ENCODE assay signal across 33 mouse cellular contexts in the genomic region with DNA sequence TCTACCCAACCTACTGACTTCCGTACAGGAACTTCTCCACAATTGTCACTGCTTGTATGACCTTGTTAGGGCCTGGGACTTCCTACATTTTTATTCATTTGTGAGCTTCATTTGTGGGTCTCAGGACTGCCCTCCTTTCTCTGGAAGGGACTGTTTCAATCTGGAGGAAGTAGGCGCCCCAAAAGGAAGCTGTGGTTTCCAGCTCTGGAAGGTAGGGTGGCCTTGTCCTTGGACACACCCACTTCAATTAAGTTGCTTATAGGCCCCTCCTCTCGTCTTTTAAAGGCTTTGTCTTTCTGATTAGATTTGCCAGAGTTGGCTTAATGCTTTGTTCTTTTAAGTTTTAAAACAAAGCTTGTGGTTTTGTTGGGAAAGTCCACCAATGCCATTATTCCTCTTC.
A peak's percentile ranks its signal among the peaks of the same experiment; 100 is the strongest.
DNase-seq lines count a peak whose midpoint lies in the region; ATAC-seq and TF ChIP-seq lines count a peak whose summit lies in the region.
"Had no signal": no experiment of that assay in that cellular context is flagged by ENCODE, and none has a peak within 500 bp of the region (broad histone marks: within the 10 kb centered on the region; RNA-seq: fewer than 3 reads in every experiment).

No protein-coding gene starts in this region.

- peak; percentile 93 to 95 for ATAC-seq in hematopoietic stem cell, adult 5-6 weeks (replicated peaks in 1 of 2; ENCODE audit: insufficient read depth in 1 of 2, low FRiP score in 2 of 2, low TSS enrichment in 1 of 2, low read depth in 1 of 2, poor library complexity in 2 of 2, severe bottlenecking in 2 of 2)
- no peak for ATAC-seq in liver, embryonic 12.5 days
- no peak for ATAC-seq in liver, postnatal 0 days
- ATAC-seq: activated CD4-positive, CD25-positive, alpha-beta regulatory T cell, adult 4 months; CD4-positive, CD25-positive, alpha-beta regulatory T cell, adult 4 months; forebrain, embryonic 13.5 days; forebrain, embryonic 16.5 days; intestine, embryonic 15.5 days; Patski had no signal

- no peaks in the 10 kb centered on the region for H3K9me3 ChIP-seq in liver, embryonic 12.5 days (replicated peaks)
- no peaks in the 10 kb centered on the region for H3K9me3 ChIP-seq in liver, postnatal 0 days (ENCODE audit: low read length)
- H3K9me3 ChIP-seq: embryonic facial prominence, embryonic 10.5 days; forebrain, embryonic 10.5 days; G1E; heart, embryonic 13.5 days; hindbrain, embryonic 12.5 days; hindbrain, embryonic 15.5 days; intestine, embryonic 15.5 days had no signal

- TF ChIP-seq CTCF in liver, postnatal 0 days (IDR thresholded peaks at IDR 0.05; ENCODE audit: low read depth) = no peak

- no peak for TF ChIP-seq EP300 in liver, postnatal 0 days (IDR thresholded peaks at IDR 0.05; ENCODE audit: low read depth)

- H3K4me1 ChIP-seq in liver, embryonic 12.5 days = no peaks in the 10 kb centered on the region
- H3K4me1 ChIP-seq in liver, postnatal 0 days (ENCODE audit: insufficient read depth) = no peaks in the 10 kb centered on the region
- H3K4me1 ChIP-seq: embryonic facial prominence, embryonic 10.5 days; embryonic facial prominence, embryonic 13.5 days; forebrain, embryonic 10.5 days; forebrain, embryonic 13.5 days; heart, embryonic 10.5 days; heart, embryonic 13.5 days; hindbrain, embryonic 12.5 days; hindbrain, embryonic 15.5 days; intestine, embryonic 15.5 days had no signal

- DNase-seq in ES-CJ7 (ENCODE audit: low read depth, low spot score) (peak; percentile 75), ZHBTc4 (ENCODE audit: low read depth, low spot score) (peak; percentile 63)
- no peak for DNase-seq in gastrocnemius, adult 8-10 months (ENCODE audit: low spot score in 2 of 2)
- DNase-seq in liver, postnatal 0 days = no peak
- DNase-seq: adrenal gland, adult 8-10 months; adrenal gland, postnatal 25 days; cerebellum, adult 18-20 months; cerebellum, adult 9-10 months; cerebellum, postnatal 14 days; embryo, embryonic 11 days; gastrocnemius, postnatal 25 days; heart, adult 2 months; heart, postnatal 14 days; heart, postnatal 4 days; kidney, adult 11 months; kidney, adult 8-10 months had no signal

- no peak overlapping the region for H3K4me2 ChIP-seq in liver, embryonic 12.5 days
- no peak overlapping the region for H3K4me2 ChIP-seq in liver, postnatal 0 days (ENCODE audit: low read depth, low read length)
- H3K4me2 ChIP-seq: embryonic facial prominence, embryonic 13.5 days; forebrain, embryonic 13.5 days; heart, embryonic 13.5 days; hindbrain, embryonic 12.5 days; hindbrain, embryonic 15.5 days; intestine, embryonic 15.5 days had no signal

- H3K27ac ChIP-seq in liver, embryonic 12.5 days = no peak overlapping the region
- no peak overlapping the region for H3K27ac ChIP-seq in liver, postnatal 0 days (ENCODE audit: low read depth)
- H3K27ac ChIP-seq: embryonic facial prominence, embryonic 10.5 days; embryonic facial prominence, embryonic 13.5 days; forebrain, embryonic 10.5 days; forebrain, embryonic 13.5 days; heart, adult 2 months; heart, embryonic 10.5 days; heart, embryonic 13.5 days; hindbrain, embryonic 12.5 days; hindbrain, embryonic 15.5 days; intestine, embryonic 15.5 days had no signal

- no peaks in the 10 kb centered on the region for H3K36me3 ChIP-seq in liver, embryonic 12.5 days
- no peaks in the 10 kb centered on the region for H3K36me3 ChIP-seq in liver, postnatal 0 days (replicated peaks; ENCODE audit: insufficient read depth, low read length)
- H3K36me3 ChIP-seq: embryonic facial prominence, embryonic 10.5 days; embryonic facial prominence, embryonic 13.5 days; forebrain, embryonic 10.5 days; G1E; heart, embryonic 10.5 days; heart, embryonic 13.5 days; hindbrain, embryonic 12.5 days; hindbrain, embryonic 15.5 days; intestine, embryonic 15.5 days had no signal

- no peak overlapping the region for H3K4me3 ChIP-seq in liver, embryonic 12.5 days
- no peak overlapping the region for H3K4me3 ChIP-seq in liver, postnatal 0 days (ENCODE audit: low read depth, low read length)
- H3K4me3 ChIP-seq: embryonic facial prominence, embryonic 10.5 days; embryonic facial prominence, embryonic 13.5 days; erythroblast, embryonic 14.5 days; forebrain, embryonic 10.5 days; forebrain, embryonic 13.5 days; heart, adult 2 months; heart, embryonic 10.5 days; heart, embryonic 13.5 days; hindbrain, embryonic 12.5 days; hindbrain, embryonic 15.5 days; intestine, embryonic 15.5 days had no signal

- H3K27me3 ChIP-seq in liver, embryonic 12.5 days (replicated peaks) = no peaks in the 10 kb centered on the region
- no peaks in the 10 kb centered on the region for H3K27me3 ChIP-seq in liver, postnatal 0 days (ENCODE audit: insufficient read depth, low read length)
- H3K27me3 ChIP-seq: embryonic facial prominence, embryonic 13.5 days; forebrain, embryonic 13.5 days; heart, embryonic 13.5 days; hindbrain, embryonic 12.5 days; hindbrain, embryonic 15.5 days; intestine, embryonic 15.5 days had no signal

- WGBS in liver, embryonic 12.5 days (ENCODE audit: insufficient replicate concordance) = 32% methylated on average over 3 of the region's 3 CpGs
- 27% methylated on average over 3 of the region's 3 CpGs for WGBS in liver, postnatal 0 days (ENCODE audit: insufficient replicate concordance)

- no peak overlapping the region for H3K9ac ChIP-seq in liver, embryonic 12.5 days
- no peak overlapping the region for H3K9ac ChIP-seq in liver, postnatal 0 days (replicated peaks)
- H3K9ac ChIP-seq: embryonic facial prominence, embryonic 13.5 days; forebrain, embryonic 13.5 days; heart, embryonic 13.5 days; hindbrain, embryonic 12.5 days; hindbrain, embryonic 15.5 days; intestine, embryonic 15.5 days had no signal

Comparison
In these comparisons a context has a peak if more than half of its experiments do, and no peak if none do; other contexts are left out.
1. DNase-seq: peak in ES-CJ7 (single experiment) and ZHBTc4 (single experiment); none in gastrocnemius, adult 8-10 months (0 of 2) and liver, postnatal 0 days (single experiment).
2. ATAC-seq: peak in hematopoietic stem cell, adult 5-6 weeks (2 of 2); none in liver, embryonic 12.5 days (single experiment) and liver, postnatal 0 days (single experiment).